Mouse (Mus musculus) midbrain, embryonic 14.5 days (tissue): Measurements from ENCODE around the gene Rtl10. TPM values are rescaled to one million over a fixed set of nuclear protein-coding genes. Genes with fewer than 3 reads are reported as not detected.
A peak's percentile ranks its signal among the peaks of the same experiment; 100 is the strongest.

Experiments
- ATAC-seq: fragments of 200-750 bp; cut with Nextera tagmentation; 2 replicates; pipeline ENCODE4 v1.8.0; 2017; ENCODE audit warnings: moderate number of reproducible peaks, moderate library complexity; ENCODE audit not compliant: low FRiP score, low TSS enrichment
- DNase-seq: peaks from one replicate; pipeline ENCODE4 v3.0.0-alpha.2; 2015
- H3K27ac ChIP-seq: fragments of 300-500 bp; sonication (generic); replicated peaks from 2 replicates; pipeline ENCODE4 v1.5.1; 2014; ENCODE audit warnings: mild to moderate bottlenecking, low read depth, low read length, moderate library complexity
- H3K27me3 ChIP-seq: fragments of 300-500 bp; sonication (generic); 2 replicates; pipeline ENCODE4 v1.6.1; 2014; ENCODE audit warnings: low read length, control low read depth, mixed read lengths; ENCODE audit not compliant: control insufficient read depth, insufficient read depth
- H3K36me3 ChIP-seq: fragments of 300-500 bp; sonication (generic); 2 replicates; pipeline ENCODE4 v1.6.1; 2014; ENCODE audit warnings: low read length, control low read depth; ENCODE audit not compliant: control insufficient read depth, insufficient read depth
- H3K4me1 ChIP-seq: fragments of 300-500 bp; sonication (generic); 2 replicates; pipeline ENCODE4 v1.6.1; 2014; ENCODE audit warnings: mild to moderate bottlenecking, antibody characterized with exemption, low read length, control low read depth; ENCODE audit not compliant: control insufficient read depth, insufficient read depth
- H3K4me2 ChIP-seq: fragments of 300-500 bp; sonication (generic); 2 replicates; pipeline ENCODE4 v1.6.1; 2014; ENCODE audit warnings: mild to moderate bottlenecking, low read length, moderate library complexity
- H3K4me3 ChIP-seq: fragments of 300-500 bp; sonication (generic); replicated peaks from 2 replicates; pipeline ENCODE4 v1.5.1; 2014; ENCODE audit warnings: low read depth, low read length
- H3K9ac ChIP-seq: fragments of 300-500 bp; sonication (generic); replicated peaks from 2 replicates; pipeline ENCODE4 v1.6.1; 2014; ENCODE audit warnings: mild to moderate bottlenecking, low read length, moderate library complexity
- H3K9me3 ChIP-seq: fragments of 300-500 bp; sonication (generic); 2 replicates; pipeline ENCODE4 v1.6.1; 2016; ENCODE audit warnings: low read length, control low read depth, mixed read lengths; ENCODE audit not compliant: control insufficient read depth
- WGBS: fragments of 180-500 bp; shearing (Covaris S2); extraction: QIAGEN DNeasy Blood & Tissue Kit; methylation state at CpG from one replicate; pipeline ENCODE4 v1.1.7; 2014; 5-methylcytosine and 5-hydroxymethylcytosine counted together
- polyA plus RNA-seq: library from polyadenylated mRNA; unstranded; fragments of >200 nt; fragmentation: Nextera tagmentation; extraction: Ambion mirVana; gene quantifications from 2 replicates; pipeline ENCODE4 v1.2.1, GENCODE M21; 2014

Gene Rtl10
- polyA plus RNA-seq, 1 experiment from 2014 or later, result 4.1 TPM

GRCm38 (mm10) chr16:18459955-18460370 lies 38.7 kb upstream of the Rtl10 start:
- H3K4me1 ChIP-seq, result peaks cover 20% of the 10 kb centered on the region
- H3K9ac ChIP-seq, result peak overlapping the region; percentile 24
- H3K27me3 ChIP-seq, result no peaks in the 10 kb centered on the region
- DNase-seq, result peak; percentile 79
- H3K27ac ChIP-seq, result peak overlapping the region; percentile 70
- 0 out of 2 replicates have a peak overlapping the region, but pooled peaks have one; percentile 13 for H3K4me3 ChIP-seq
- peak overlapping the region; percentile 50 for H3K4me2 ChIP-seq
- 1% methylated on average over 11 of the region's 11 CpGs for WGBS
- no peaks in the 10 kb centered on the region for H3K9me3 ChIP-seq
- ATAC-seq, result peak; percentile 75
- H3K36me3 ChIP-seq, result 0 out of 2 replicates have a peak, but pooled peaks cover 2% of the 10 kb centered on the region

GRCm38 (mm10) chr16:18460826-18461225 lies 37.9 kb upstream of the Rtl10 start:
- 87% methylated on average over 3 of the region's 3 CpGs for WGBS
- H3K4me1 ChIP-seq, result peaks cover 20% of the 10 kb centered on the region
- no peak overlapping the region for H3K4me2 ChIP-seq
- no peak for ATAC-seq
- H3K9me3 ChIP-seq, result no peaks in the 10 kb centered on the region
- H3K27ac ChIP-seq, result no peak overlapping the region
- H3K27me3 ChIP-seq, result no peaks in the 10 kb centered on the region
- no peak overlapping the region for H3K4me3 ChIP-seq
- no peak overlapping the region for H3K9ac ChIP-seq
- DNase-seq, result no peak
- 0 out of 2 replicates have a peak, but pooled peaks cover 3% of the 10 kb centered on the region for H3K36me3 ChIP-seq

- Histone ChIP-seq H3K4me2 (no peak overlapping the region), H3K36me3 (0 out of 2 replicates have a peak, but pooled peaks cover 4% of the 10 kb centered on the region), H3K4me1 (peaks cover 20% of the 10 kb centered on the region), H3K9ac (no peak overlapping the region), H3K27me3 (no peaks in the 10 kb centered on the region), H3K4me3 (no peak overlapping the region), H3K27ac (no peak overlapping the region), H3K9me3 (no peaks in the 10 kb centered on the region)
- peak; percentile 39 for DNase-seq
- ATAC-seq, result no peak
- WGBS, result 39% methylated on average over 9 of the region's 9 CpGs
Measured at GRCm38 (mm10) chr16:18462031-18462430, 36.7 kb upstream of the Rtl10 start.

- Histone ChIP-seq H3K4me1 (peaks cover 20% of the 10 kb centered on the region), H3K9me3 (no peaks in the 10 kb centered on the region), H3K9ac (no peak overlapping the region), H3K4me2 (no peak overlapping the region), H3K36me3 (0 out of 2 replicates have a peak, but pooled peaks cover 4% of the 10 kb centered on the region), H3K27ac (no peak overlapping the region), H3K4me3 (no peak overlapping the region), H3K27me3 (no peaks in the 10 kb centered on the region)
- WGBS, result 53% methylated on average over 8 of the region's 8 CpGs
- DNase-seq (no peak), ATAC-seq (no peak)
Measured at GRCm38 (mm10) chr16:18462598-18462997, 36.1 kb upstream of the Rtl10 start.

- Histone ChIP-seq H3K27me3 (no peaks in the 10 kb centered on the region), H3K4me1 (peaks cover 14% of the 10 kb centered on the region), H3K9me3 (no peaks in the 10 kb centered on the region), H3K4me3 (no peak overlapping the region), H3K4me2 (no peak overlapping the region), H3K9ac (no peak overlapping the region), H3K36me3 (0 out of 2 replicates have a peak, but pooled peaks cover 7% of the 10 kb centered on the region), H3K27ac (no peak overlapping the region)
- WGBS, result 76% methylated on average over 3 of the region's 3 CpGs
- no peak for DNase-seq
- ATAC-seq, result no peak
Measured at GRCm38 (mm10) chr16:18464271-18464670, 34.4 kb upstream of the Rtl10 start.

GRCm38 (mm10) chr16:18470829-18471228 lies 27.9 kb upstream of the Rtl10 start:
- Histone ChIP-seq H3K27me3 (no peaks in the 10 kb centered on the region), H3K9ac (no peak overlapping the region), H3K4me3 (no peak overlapping the region), H3K27ac (no peak overlapping the region), H3K4me1 (no peaks in the 10 kb centered on the region), H3K4me2 (no peak overlapping the region), H3K36me3 (0 out of 2 replicates have a peak, but pooled peaks cover 9% of the 10 kb centered on the region), H3K9me3 (no peaks in the 10 kb centered on the region)
- DNase-seq, result no peak
- WGBS, result 17% methylated on average over 1 of the region's 1 CpGs
- no peak for ATAC-seq

- no peaks in the 10 kb centered on the region for H3K27me3 ChIP-seq
- no peaks in the 10 kb centered on the region for H3K9me3 ChIP-seq
- H3K9ac ChIP-seq, result no peak overlapping the region
- WGBS, result 72% methylated on average over 11 of the region's 11 CpGs
- H3K36me3 ChIP-seq, result 0 out of 2 replicates have a peak, but pooled peaks cover 8% of the 10 kb centered on the region
- no peak overlapping the region for H3K4me3 ChIP-seq
- no peak overlapping the region for H3K27ac ChIP-seq
- H3K4me2 ChIP-seq, result no peak overlapping the region
- no peaks in the 10 kb centered on the region for H3K4me1 ChIP-seq
- ATAC-seq, result no peak
- DNase-seq, result no peak
Measured at GRCm38 (mm10) chr16:18471381-18471955, 27.2 kb upstream of the Rtl10 start.

- no peaks in the 10 kb centered on the region for H3K9me3 ChIP-seq
- no peaks in the 10 kb centered on the region for H3K27me3 ChIP-seq
- H3K4me3 ChIP-seq, result no peak overlapping the region
- H3K4me2 ChIP-seq, result no peak overlapping the region
- WGBS, result 83% methylated on average over 6 of the region's 6 CpGs
- H3K36me3 ChIP-seq, result 0 out of 2 replicates have a peak, but pooled peaks cover 8% of the 10 kb centered on the region
- DNase-seq (no peak), ATAC-seq (no peak)
- no peak overlapping the region for H3K9ac ChIP-seq
- no peak overlapping the region for H3K27ac ChIP-seq
- H3K4me1 ChIP-seq, result no peaks in the 10 kb centered on the region
Measured at GRCm38 (mm10) chr16:18471976-18472375, 26.7 kb upstream of the Rtl10 start.

- H3K4me1 ChIP-seq, result no peaks in the 10 kb centered on the region
- DNase-seq, result no peak
- no peak overlapping the region for H3K9ac ChIP-seq
- no peak overlapping the region for H3K27ac ChIP-seq
- 61% methylated on average over 4 of the region's 4 CpGs for WGBS
- ATAC-seq, result no peak
- H3K36me3 ChIP-seq, result 0 out of 2 replicates have a peak, but pooled peaks cover 8% of the 10 kb centered on the region
- H3K4me2 ChIP-seq, result no peak overlapping the region
- H3K27me3 ChIP-seq, result no peaks in the 10 kb centered on the region
- no peaks in the 10 kb centered on the region for H3K9me3 ChIP-seq
- H3K4me3 ChIP-seq, result no peak overlapping the region
Measured at GRCm38 (mm10) chr16:18472416-18472815, 26.3 kb upstream of the Rtl10 start.
